Mouse (Mus musculus) mammary gland, adult 2 months (tissue): Measurements from ENCODE around the gene Zfp566. TPM values are rescaled to one million over a fixed set of nuclear protein-coding genes. Genes with fewer than 3 reads are reported as not detected.

Experiments
- polyA plus RNA-seq: library from polyadenylated mRNA; depleted of rRNA; stranded (reverse); fragments of >200 nt; gene quantifications from 2 replicates; pipeline ENCODE4 v1.2.3, GENCODE M21; 2012; ENCODE audit warnings: low replicate concordance; rRNA removed

The Zfp566 gene
- 1.7 and 3.5 TPM in 2 replicates for polyA plus RNA-seq

GRCm38 (mm10) chr7:30090092-30090969 is at the start of gene Zfp566, which contains the start of gene Gm26920:
Gene Zfp566 (minus strand): TSS chr7:30090527.
Gene Gm26920 (minus strand): TSS chr7:30090410.

DNA sequence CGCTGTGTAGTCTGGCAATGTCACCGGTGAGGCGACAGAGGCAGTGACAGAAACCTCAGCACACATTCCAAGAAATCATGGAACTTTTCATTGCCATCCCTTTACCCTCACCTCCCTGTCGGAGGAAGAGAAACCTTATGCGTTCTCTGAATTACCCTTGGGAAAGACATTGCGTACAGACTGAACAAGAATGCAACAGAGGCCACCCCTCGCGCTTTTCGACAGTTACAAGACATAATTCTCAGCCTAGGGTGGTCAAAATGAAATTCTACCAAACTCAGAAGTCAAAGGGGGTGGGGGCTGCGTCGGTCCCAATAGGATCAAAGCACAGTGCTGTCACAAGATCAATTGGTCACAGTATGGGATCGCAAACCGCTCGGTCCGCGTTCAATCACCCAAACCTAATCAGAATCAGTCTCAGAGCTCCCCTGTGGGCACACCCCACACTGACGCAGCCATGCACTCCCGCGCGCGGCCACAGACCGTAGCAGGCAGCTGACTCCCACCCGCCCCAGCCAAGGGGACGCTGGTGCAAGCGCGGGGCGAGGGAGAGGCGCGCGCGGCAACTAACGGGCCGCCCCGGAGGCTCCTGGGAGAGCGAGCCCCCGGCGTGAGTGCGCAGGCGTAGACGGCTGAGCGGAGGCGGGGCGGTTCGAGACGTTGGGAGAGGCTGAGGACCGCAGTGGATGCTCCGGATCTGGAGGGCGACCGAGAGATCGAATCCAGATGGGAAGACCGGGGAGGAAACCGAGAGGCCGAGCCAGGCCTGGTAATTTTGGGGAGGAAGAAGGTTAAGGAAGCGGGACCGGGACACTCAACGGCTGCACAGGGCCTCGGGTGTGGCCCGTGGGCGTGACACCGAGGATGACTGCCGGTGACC is 31.2 kb upstream of the Zfp566 start, which contains the start of gene Zfp382:
Zfp382 (plus strand) TSS at position 635 of the 880 bp plus-strand sequence.

DNA sequence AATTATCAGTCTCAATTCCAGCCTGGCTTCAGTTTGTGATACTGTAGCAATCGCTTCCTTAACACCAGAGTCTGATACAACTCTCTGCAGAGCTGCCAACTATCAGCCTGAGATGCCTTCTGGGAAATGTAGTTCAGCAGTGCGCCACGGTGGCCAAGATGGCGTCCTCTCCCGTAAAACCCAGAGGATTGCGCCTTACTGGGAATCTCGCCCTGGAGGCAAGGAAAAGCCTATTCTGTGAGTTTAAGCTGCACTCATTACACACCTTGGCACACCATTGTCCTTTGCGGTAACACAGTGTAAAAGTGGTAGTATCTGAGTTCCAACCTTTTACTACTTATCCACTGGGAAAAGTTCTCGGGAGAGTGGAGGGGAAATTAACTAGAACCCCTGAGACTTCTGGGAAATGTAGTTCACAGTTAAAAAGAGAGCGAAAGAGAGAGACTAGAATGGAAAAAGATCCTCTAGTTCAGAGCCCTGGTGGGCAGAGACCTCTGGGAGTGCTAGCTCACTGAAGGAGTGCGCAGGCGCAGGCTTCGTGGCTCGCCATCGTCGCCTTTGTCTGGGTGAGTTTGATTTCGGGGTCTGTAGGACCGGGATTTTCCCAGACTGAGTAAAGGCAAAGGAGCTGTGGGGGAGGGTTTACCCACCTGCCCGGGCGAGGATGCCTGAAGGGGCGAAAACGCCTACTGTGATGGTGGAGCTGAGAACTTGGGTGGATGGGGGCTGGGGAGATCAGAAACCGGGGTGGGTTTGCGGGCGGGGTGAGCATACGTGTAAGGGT is 4.5 kb upstream of the Zfp566 start, which contains the start of gene Zfp260:
Zfp260 (plus strand) TSS at position 132 of the 784 bp plus-strand sequence.

DNA sequence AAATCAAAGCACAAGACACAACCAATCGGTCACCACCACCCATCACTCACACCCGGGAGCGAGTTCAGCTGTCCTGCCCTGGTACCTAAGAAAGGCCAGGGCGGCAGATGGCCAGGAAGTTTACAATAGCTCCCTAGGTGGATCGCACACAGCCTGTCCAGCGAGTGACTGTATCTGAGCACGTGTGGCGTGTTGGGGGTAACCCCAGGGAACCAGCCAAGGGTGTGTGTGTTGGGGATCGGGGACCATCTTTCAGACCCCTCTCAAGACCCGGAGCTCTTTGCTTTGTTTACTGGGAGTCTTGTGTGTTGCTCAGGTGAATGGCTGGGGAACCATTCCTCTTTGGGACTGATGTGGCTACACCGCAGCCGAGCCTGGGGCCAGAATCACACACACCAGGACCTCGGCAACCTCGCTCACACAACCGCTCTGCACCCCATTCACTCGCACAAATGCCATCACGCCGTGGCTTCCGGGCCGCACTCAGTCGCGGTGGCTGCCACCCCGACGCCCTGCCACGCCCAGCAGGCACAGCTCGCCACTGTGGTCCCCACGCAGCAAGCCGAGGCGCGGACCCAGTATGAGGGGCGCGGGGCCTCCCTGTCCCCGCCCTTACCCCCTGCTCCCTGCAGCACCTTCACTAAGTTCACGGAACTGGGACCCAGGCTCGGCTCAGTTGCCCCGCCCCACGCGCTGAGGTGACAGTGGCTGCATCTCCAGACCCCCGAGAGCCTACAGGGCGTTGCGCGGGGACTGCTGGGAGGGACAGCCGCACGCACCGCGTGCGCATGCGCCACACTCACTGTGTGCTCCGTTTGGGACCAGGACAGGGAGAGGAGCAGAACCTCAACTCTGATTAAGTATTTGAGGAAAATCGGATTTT is 17.9 kb downstream of the Zfp566 start, which contains the start of gene Zfp82:
Zfp82 (minus strand) TSS at position 755 of the 883 bp plus-strand sequence.

DNA sequence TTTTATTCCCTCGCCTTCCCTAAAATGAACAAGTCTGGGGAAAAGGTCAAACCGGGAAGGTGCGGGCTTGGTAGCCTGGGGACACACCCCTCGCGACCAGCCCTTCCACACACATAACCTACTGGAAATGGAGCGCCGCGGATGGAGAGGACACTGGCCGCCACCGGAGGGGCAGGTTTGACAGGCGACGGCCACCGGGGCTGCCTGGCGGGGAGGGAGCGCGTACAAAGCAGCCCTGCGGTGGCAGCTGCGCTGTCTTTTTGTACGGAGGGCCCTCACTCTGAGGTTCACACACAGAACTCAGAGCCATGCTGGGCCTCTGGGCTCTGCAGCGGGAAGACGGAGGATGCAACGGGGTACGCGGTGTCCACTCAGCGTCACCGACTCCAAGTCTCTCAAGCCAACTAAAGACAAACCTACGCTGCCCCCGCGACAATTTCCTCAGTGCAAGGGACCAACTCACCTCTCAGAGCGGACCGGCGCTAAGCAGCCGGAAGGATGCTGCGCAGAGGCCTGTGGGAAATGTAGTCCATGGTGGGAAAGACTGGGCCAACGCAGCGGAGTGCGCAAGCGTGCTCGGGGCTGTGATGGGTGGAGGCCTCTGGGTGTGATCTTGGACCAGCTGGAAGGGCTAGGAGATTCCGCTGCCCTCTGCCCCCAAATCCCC is 39.3 kb downstream of the Zfp566 start, which contains the start of gene Zfp14:
Zfp14 (minus strand) TSS at position 499 of the 667 bp plus-strand sequence.

Other genes starting within 250 kb of the Zfp566 start
- gene Zfp940, start 236.9 kb downstream of the Zfp566 start, polyA plus RNA-seq, result 0.26 and 0.37 TPM in 2 replicates
- 1.0 and 1.7 TPM in 2 replicates for gene Zfp420, start 230.5 kb downstream of the Zfp566 start, polyA plus RNA-seq
- 1.6 and 2.8 TPM in 2 replicates for gene Zfp27, start 184.0 kb downstream of the Zfp566 start, polyA plus RNA-seq
- gene Zfp383, start 182.3 kb downstream of the Zfp566 start, polyA plus RNA-seq, result 0.43 and 1.5 TPM in 2 replicates
- gene Zfp74, start 136.4 kb downstream of the Zfp566 start, polyA plus RNA-seq, result 4.8 and 10.8 TPM in 2 replicates
- gene Zfp568, start 106.6 kb downstream of the Zfp566 start, polyA plus RNA-seq, result 2.8 and 4.7 TPM in 2 replicates
- gene Zfp14, start 39.1 kb downstream of the Zfp566 start, polyA plus RNA-seq, result 1.4 and 5.3 TPM in 2 replicates
- gene Zfp82, start 17.6 kb downstream of the Zfp566 start, polyA plus RNA-seq, result 0.48 and 0.73 TPM in 2 replicates
- gene Gm26920, start 117 bp downstream of the Zfp566 start, polyA plus RNA-seq, result 0.10 TPM in 1 of 2 replicates, not detected in the other
- gene Zfp260, start 4.2 kb upstream of the Zfp566 start, polyA plus RNA-seq, result 12.3 and 36.1 TPM in 2 replicates
- 0.66 and 1.5 TPM in 2 replicates for gene Zfp382, start 31.4 kb upstream of the Zfp566 start, polyA plus RNA-seq
- gene Zfp146, start 79.2 kb upstream of the Zfp566 start, polyA plus RNA-seq, result 6.4 and 14.2 TPM in 2 replicates
- gene Cox7a1, start 93.6 kb upstream of the Zfp566 start, polyA plus RNA-seq, result 13.9 and 170 TPM in 2 replicates
- 1,198 and 1,715 TPM in 2 replicates for gene Capns1, start 108.3 kb upstream of the Zfp566 start, polyA plus RNA-seq
- 97.3 and 98.9 TPM in 2 replicates for gene Polr2i, start 141.4 kb upstream of the Zfp566 start, polyA plus RNA-seq
- 33.0 and 33.5 TPM in 2 replicates for gene Tbcb, start 141.7 kb upstream of the Zfp566 start, polyA plus RNA-seq
- gene Ovol3, start 145.2 kb upstream of the Zfp566 start, polyA plus RNA-seq, result not detected in 2 replicates
- gene Thap8, start 189.6 kb upstream of the Zfp566 start, polyA plus RNA-seq, result 0.72 and 1.5 TPM in 2 replicates
- 34.0 and 37.0 TPM in 2 replicates for gene Wdr62, start 189.9 kb upstream of the Zfp566 start, polyA plus RNA-seq
- gene Clip3, start 201.2 kb upstream of the Zfp566 start, polyA plus RNA-seq, result 21.3 and 27.3 TPM in 2 replicates
- 159 and 218 TPM in 2 replicates for gene Alkbh6, start 218.2 kb upstream of the Zfp566 start, polyA plus RNA-seq
- 58.8 and 76.8 TPM in 2 replicates for gene Syne4, start 224.3 kb upstream of the Zfp566 start, polyA plus RNA-seq
- gene E130208F15Rik, start 231.2 kb upstream of the Zfp566 start, polyA plus RNA-seq, result 0.52 and 2.0 TPM in 2 replicates
- 18.7 and 40.8 TPM in 2 replicates for gene Sdhaf1, start 233.4 kb upstream of the Zfp566 start, polyA plus RNA-seq